Mouse (Mus musculus) cortical plate, adult 2 months (tissue): Measurements from ENCODE around the gene 4930519P11Rik.

Experiments used
- CTCF ChIP-seq: fragments of 200-500 bp; IDR thresholded peaks from 2 replicates; pipeline ENCODE4 v1.5.1; 2011; ENCODE audit warnings: mild to moderate bottlenecking, control low read depth, low read length; ENCODE audit not compliant: insufficient read depth; ENCODE audit errors: extremely low read depth
- POLR2A ChIP-seq: fragments of 200-500 bp; IDR thresholded peaks from 2 replicates; pipeline ENCODE4 v1.6.1; 2011; ENCODE audit warnings: mild to moderate bottlenecking, low read length, control low read depth; ENCODE audit not compliant: insufficient read depth; ENCODE audit errors: extremely low read depth

DNA sequence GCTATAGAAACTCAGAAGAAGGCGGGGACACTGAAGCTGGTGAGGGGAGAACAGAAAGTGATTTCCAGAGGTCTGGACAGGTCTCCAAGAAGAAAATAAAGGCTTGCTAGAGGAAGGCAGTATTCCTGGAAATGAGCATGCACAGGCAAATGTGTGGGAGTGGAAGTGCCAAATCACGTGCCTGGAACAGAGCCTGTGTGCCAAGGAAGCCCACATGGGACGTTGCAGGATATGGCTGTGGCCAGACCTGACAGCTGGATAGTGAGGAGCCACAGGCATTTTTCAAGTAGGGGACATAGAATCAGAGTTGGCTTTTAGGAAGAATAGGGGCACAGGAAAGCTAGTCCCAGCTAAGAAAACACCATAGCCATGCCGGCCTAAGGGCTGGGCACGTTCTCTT is 17.5 kb downstream of the 4930519P11Rik start:
- TF ChIP-seq CTCF, result no peak
- TF ChIP-seq POLR2A, result no peak
